Mouse (Mus musculus) layer of hippocampus, postnatal 14 days (tissue): Measurements from ENCODE around the gene Tada1. TPM values are rescaled to one million over a fixed set of nuclear protein-coding genes. Genes with fewer than 3 reads are reported as not detected.

Source experiments
- DNase-seq, 2 experiments: peaks; one replicate each; pipeline ENCODE4 v3.0.0; 2021 to 2022; ENCODE audit warnings: low spot score in 2 of 2, mixed read lengths in 1 of 2
- total RNA-seq, 2 experiments: library from RNA; stranded (reverse); gene quantifications; 2 replicates each; pipeline ENCODE4 v1.2.3; 2021

Tada1 gene
- total RNA-seq, 2 experiments from 2014 or later: 36.1 to 38.9 TPM

GRCm38 (mm10) chr1:166382626-166383025, 3.7 kb downstream of the Tada1 start:
- DNase-seq: no peak

DNA sequence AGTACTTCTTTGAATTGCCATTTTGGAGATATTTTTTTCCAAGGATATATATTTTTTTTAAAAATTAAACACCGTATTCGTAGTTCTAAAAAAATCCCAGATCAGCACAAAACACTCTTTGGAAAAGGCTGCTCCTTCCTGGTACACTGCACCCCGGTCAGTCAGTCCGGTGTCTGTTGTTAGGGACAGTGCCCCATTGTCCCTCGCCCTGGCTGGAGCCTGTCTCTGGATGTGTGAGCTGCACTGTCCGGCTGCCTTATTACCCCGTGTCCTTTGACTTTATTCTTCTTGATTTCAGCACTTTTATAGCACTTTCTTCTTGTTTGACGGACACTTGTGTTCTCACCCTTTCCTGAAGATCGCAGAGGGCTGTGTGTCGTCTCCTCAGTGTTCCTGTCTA, 5.7 kb downstream of the Tada1 start:
- DNase-seq: no peak

DNA sequence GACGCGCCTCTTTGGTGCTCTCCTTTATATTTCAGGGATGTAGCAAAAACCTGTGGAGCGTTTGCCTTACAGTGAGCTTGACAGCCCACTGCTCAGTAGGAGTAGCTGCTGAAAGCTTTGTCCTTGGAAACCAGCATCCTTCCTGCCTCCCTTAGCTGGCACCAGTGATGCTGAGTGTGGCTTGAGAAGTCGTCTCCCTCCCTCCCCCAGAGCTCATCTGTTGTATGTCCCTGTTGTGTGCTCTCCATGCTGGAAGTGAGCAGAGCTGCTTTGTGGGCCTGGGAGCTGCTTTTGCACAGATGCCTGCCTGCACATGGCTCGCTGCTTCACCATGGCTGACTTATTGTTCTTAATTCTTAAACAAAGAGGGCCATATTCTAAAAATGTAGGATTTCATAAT, 6.5 kb downstream of the Tada1 start:
- no peak for DNase-seq

DNA sequence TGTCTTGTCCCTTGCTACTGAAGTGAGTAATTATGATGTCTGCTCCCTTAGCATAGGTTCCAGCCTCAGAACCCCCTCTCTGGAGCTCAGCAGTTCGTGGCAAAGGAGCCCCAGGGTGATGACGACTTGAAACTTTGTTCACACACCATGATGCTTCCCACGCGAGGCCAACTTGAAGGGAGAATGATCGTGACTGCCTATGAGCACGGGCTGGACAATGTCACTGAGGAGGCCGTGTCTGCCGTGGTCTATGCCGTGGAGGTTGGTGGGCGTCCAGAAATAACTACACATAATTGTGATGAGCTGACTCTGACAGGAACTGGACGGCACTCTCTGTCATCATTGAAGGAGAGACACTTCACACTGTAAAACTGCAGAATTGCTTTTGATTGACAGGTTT, 9.6 kb downstream of the Tada1 start:
- DNase-seq: no peak

DNA sequence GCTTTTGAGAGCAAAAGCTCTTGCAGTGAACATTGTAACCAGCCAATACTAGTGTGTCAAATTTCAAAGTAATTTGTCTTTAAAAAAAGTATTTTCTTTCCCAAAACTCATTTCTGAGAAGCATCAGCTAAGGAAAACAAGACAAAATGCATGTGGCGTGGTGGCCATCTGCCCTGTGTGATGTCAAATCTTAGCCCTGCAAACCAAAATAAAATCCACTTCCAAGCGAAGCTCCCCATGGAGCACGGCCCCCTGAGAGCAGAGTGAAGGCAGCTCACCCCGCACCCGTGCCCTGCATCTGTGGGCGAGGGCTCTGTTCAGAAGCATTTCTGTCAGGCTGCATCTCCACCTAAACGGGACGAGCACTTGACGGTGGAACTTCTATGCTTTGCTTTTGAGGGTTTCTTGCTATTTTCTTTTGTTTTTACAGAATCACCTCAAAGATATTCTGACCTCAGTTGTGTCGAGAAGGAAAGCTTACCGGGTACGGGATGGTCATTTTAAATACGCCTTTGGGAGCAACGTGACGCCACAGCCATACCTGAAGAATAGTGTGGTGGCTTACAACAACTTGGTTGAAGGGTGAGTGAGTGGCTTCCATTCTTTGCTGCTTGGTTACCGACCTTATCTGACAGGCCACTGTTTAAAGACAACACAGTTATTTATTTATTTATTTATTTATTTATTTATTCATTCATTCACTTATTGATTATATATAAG, 10.7 kb downstream of the Tada1 start:
- DNase-seq: no peak

DNA sequence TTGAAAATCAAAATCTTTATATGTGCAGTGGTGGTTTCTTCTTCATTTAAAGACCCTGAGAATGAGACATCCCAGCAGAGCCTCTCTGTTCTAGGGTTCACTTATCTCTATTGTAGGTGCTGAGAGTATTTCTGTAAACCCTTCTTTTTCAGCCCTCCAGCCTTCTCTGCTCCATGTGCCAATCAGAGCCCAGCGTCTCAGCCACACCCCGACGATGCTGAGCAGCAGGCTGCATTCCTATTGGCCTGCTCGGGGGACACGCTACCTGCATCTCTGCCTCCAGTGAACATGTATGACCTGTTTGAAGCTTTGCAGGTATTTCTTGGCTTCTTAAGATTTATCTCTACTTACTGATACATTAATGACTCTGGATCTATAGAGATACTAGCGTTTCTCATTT, 12.8 kb downstream of the Tada1 start:
- no peak for DNase-seq

DNA sequence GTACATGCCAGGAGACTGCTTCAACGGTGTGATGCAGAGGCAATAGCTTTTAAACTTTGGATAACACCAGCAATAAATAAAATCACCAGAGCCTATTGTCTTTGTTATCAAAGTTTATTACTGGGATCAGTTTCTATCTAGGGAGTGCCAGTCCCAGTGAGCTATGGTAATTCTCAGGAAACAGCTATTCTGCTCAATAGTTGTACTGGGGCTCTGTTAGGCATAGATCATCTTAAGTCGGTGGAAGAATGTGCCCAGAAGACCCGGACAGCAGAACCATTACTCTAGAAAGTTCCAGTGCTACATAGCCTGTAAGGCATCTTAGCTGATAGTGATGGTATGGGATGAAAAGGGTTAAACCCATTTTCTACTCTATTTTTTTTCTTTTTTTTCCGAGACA, 15.9 kb downstream of the Tada1 start:
- no peak for DNase-seq

- DNase-seq: no peak
Measured at GRCm38 (mm10) chr1:166395661-166396060, 16.8 kb downstream of the Tada1 start.

GRCm38 (mm10) chr1:166396381-166396780, 17.5 kb downstream of the Tada1 start:
- DNase-seq: no peak

DNA sequence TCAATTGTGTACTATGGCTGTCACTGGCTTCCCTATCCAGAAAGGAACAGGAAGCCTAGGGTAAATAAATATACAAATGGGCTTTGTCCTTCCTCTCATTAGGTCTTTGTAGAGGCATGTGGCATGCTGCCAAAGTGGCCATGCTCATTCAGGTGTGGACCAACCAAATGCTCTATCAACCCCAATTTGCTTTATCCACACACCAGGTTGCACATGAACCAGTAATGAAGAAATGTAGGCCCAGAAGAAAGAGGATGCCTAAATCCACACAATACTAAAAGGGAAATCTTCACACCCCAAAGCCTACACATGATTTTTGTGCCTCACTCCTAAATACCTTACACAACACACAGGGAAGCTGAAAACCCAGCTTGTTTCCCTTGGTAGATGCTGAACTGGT, 22.6 kb downstream of the Tada1 start:
- DNase-seq: no peak

GRCm38 (mm10) chr1:166402003-166402402, 23.1 kb downstream of the Tada1 start:
- DNase-seq: peak; percentile 35 to 74

DNA sequence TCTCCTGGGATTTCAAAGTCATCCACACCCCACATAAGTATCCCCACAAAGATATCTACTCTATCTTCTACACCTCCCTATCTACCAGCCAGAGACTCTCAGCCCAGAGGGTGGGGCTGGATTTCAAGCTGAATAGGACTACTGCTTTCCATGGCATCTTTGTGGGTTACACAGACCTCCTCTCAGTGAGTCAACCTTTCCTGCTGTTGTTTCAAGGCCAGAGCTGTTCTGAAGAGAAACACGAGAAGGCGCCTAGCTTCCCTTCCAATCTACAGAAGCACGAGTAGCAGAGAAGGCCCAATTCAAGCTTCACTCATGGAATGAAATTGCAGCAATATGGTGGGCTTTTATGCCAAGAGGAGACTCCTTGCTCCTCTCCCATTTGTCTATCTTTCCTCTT, 24.9 kb downstream of the Tada1 start:
- DNase-seq: no peak

DNA sequence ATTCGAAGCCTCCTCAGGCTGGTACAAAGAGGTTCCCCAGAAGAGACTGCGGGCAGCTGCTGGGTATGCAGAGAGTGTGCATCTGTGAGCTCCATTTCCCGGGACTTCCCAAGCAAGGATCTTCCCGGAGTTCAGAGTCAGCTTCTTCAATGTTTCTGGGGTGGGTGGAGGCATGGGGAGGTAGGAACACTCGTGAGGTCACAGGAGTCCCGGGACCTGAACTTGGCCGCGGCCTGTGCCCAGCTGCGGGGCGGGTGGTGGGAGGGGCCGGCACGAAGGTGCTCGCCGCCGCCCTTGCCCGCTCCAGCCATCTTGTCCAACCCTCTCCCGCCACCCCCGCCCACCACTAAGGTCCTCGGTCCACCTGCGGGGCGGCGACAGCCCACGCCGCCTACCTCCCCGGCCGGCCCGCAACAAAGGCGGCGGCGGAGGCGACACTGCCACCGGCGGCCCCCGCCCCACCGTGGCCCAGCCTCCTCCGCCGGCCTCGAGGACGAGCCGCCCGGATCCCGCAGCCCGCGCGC, 30.3 kb downstream of the Tada1 start:
- no peak for DNase-seq

- DNase-seq: peak; percentile 69 to 71
Measured at GRCm38 (mm10) chr1:166409701-166410220, 30.9 kb downstream of the Tada1 start, which contains the start of gene Pogk. Pogk (minus strand) TSS chr1:166409863.

GRCm38 (mm10) chr1:166411541-166411940, 32.6 kb downstream of the Tada1 start:
- no peak for DNase-seq

DNA sequence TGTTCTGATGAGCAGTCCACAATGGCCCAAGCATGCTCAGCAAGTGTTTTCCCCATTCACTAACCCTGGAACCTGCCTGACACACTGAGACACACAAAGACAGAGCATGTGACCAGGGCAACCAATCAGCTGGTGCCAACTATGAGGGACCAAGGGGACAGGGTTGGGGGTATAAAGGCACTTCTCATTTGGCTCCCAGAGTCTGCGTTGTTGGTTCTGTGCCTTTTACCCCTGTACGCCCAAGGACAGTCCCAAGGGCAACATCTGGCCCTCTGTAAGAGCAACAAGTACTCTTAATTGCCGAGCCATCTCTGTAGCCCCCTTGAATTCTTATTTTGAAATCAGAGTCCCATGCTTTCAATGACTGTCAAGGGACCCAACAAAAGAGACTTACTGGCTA, 33.4 kb downstream of the Tada1 start:
- no peak for DNase-seq

- peak; percentile 14 to 73 for DNase-seq
Measured at GRCm38 (mm10) chr1:166429053-166429452, 50.2 kb downstream of the Tada1 start.

GRCm38 (mm10) chr1:166429809-166430431, 51.0 kb downstream of the Tada1 start:
- no peak for DNase-seq

GRCm38 (mm10) chr1:166439426-166439825, 60.5 kb downstream of the Tada1 start:
- no peak for DNase-seq

GRCm38 (mm10) chr1:166441992-166442391, 63.1 kb downstream of the Tada1 start:
- no peak for DNase-seq
